Mouse (Mus musculus): ENCODE measurements at regions not wholly inside any gene's neighbourhood (a gene's known extent, or its start where the extent isn't known, plus 50 kb on each side); places are given as distances from the start of the nearest gene placed in this dataset.

DNA sequence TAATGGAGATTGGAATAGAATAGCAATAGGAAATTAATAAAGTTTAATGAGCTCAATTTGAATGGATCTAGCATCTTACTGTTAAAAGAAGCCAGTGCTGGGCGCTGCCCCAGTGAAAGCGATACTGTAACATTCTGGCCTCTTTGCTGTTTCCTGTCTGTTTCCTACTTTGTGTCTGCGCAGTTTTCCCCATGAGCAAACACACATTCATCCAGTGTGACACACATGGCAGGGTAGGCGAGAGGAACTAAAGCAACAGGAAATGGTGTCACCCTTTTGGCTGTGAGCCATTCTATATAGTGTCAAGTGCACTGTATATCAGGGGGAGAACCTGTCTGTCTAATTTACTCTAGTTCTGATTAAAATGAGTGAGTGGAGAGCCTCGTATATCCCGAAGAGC is 366.2 kb downstream of the Foxo1 start:
- no peak for DNase-seq

DNA sequence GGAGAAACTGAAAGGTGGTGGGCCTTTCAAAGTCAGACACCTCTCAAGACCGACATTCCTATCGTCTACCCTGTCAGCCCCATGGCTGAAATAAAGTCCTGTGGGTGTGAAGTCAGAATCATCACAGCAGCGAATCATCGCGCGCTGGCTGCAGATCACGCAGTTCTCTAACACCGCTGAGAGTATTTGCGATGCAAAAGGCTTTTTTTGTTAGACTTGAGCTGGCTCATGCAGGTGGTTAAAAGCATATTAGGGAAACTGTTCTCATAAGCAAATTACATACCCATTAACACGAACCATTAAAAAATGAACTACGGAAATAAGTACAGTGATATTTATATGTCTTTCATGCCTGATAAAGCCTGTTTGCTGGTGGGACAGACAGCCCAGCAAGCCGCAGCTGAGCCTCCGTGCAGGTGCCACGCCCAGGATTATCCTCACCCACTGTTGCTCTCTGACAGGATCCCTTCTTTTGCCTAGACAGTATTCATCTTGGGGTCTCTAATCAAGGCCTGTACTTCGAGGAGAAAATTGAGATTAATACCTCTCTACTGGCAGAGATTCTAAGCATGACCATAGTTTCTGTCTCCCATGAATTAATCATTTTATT is 365.5 kb downstream of the Foxo1 start:
- no peak for DNase-seq

DNA sequence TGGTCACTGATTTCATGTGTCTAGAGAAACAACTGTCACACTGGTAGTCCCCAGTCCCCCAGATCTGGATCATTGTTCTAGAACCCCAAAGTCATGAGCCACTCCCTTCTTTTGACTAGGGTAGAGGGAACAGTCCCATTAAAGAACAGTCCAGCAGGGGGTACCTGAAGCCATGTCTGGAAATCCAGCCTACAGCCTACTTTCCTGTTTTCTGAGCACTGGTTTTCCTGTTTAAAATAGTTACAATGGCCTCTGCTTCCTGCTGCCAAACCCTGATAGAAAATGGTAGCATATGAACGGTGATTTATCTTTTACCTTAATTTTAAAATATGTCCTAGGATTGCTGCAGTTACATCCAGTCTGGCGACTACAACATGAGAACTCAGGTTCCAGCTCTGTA is 364.5 kb downstream of the Foxo1 start:
- no peak for DNase-seq

- no peak for DNase-seq
These were observed 362.1 kb downstream of the Foxo1 start for GRCm38 (mm10) chr3:52630209-52630608.

DNA sequence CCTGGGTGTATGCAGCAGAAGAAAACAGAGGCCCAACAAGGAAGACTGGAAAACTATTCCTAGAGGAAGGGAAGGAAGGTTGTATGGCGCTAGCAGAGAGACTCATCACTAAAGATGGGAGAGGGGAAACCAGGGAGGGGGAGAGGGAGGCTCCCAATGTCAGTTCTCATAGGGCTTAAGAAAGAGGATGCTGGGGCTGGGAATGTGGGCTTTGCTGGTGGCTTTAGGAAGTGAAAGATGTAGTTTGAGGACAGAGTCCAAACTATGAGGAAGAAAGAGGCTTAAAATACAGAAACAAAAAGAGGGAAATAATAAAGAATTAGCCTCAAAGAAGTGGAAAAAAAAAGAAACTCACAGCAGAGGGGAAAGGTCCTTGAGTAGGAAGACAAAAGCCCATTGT is 357.0 kb downstream of the Foxo1 start:
- DNase-seq, result no peak

GRCm38 (mm10) chr3:52622530-52622929 is 354.4 kb downstream of the Foxo1 start:
- no peak for DNase-seq

DNA sequence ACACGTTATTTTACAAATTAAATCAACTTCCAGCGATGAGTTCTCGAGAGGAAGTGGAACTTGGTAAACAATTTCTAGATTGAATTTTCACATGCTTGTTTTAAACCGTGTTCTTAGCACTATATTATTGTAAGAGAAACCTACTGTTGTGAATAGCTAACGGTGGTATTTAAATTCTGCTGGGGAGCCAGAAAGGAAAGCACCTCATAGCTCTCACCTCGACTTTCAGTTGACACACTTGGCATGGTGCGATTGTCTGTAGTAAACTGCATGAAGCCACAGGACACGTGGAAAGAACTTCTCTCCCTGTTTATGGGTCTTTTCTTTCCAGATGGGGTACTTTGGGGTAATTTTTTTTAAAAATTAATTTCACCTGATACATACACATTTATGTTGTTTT is 353.8 kb downstream of the Foxo1 start:
- no peak for DNase-seq

DNA sequence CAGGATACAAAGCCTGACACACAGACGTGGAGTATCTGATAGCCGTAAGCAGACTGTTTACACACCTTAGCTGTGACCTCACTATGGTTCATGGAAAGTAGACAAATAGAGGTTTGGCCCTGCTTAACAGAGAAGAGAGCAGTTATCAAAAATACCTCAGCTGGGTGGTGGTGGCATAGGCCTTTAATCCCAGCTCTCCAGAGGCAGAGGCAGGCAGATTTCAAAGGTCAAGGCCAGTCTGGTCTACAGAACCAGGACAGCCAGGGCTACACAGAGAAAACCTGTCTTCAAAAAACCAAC is 350.7 kb downstream of the Foxo1 start:
- no peak for DNase-seq

DNA sequence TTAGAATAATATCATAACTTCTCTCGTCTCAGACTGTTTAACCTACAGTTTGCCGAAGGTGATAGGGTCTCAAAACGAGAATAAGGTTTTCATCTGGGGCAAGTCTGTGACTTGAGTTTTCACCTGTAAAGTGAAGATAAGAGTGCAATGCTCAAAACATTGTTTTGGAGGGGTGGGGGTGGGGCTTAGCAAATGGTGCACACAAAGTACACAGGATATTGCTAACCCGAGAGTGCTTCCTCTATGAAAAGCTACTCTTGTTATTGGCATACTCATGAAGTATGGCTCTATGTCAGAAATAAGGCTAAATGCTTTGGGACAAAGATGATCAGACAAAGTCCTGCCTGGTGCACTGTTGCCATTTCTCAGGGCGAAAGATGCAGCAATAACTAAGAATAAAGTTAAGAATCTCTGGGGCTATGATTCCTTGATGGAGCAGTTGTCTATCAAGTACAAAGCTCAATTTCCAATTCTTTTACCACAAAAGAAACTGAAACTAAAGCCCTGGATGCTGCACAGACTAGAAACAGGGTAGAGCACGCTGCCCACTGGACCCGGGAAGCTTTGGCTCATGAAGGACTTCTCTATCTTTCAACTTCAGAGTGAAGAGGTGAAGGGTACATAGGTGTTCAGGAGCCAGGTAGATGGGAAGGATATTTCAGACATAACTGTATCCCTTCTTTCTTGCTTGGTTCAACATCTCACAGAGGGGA is 350.2 kb downstream of the Foxo1 start:
- DNase-seq, result no peak

DNA sequence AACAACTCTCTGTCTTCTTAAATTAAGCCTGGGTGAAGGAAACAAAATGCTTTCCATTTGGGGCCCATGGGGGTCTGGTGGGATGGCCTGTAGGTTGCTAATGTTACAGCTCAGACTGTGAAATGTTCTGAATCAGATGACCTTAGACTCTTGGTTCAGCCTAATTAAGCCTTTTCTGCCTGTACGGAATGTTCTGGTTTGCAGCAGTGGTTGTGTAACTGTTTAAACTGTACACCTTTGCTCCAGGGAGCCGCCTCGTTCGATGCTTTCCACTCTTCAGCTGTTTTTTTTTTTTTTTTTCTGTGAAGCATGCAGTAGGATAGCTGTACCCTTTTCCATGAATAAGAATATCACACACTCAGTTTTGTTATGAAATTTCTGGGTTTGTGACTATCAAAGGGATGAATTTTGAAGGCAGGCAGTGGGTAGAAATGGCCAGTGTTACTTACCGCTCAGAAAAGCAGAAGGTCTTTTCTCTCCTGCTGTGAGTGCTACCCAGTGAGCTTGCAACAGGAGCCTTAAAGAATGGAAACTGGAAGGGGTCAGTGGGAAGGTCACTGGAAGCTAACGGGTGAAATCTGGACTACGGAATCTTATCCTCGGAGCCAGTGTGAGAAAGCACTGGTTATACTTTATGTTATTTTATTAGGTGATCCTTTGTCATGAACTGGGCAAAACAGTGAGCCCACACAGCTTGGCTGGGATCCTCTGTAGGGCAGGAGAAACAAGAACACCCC is 349.4 kb downstream of the Foxo1 start:
- DNase-seq, result no peak

DNA sequence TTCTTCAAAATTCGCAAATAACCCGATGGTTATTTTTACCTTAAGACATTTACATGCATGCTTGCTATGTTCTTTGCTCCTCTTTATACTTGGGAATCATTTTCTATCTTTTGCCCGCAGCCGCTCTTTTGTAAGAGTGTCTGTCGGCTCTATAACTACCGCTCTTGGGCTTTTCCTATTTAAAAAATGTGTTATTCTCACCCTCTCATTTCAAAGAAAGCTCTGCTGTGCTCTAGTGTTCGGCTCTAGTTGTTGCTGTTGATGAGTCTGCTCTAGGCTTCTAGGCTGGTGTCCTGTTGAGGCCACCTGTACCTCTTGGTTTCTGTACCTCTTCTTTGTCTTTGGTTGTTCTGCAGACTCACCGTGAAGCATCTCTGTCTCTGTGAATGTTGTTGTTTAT is 343.7 kb downstream of the Foxo1 start:
- DNase-seq, result no peak

GRCm38 (mm10) chr3:52610466-52610865 is 342.3 kb downstream of the Foxo1 start:
- DNase-seq, result no peak

GRCm38 (mm10) chr3:52608086-52608426 is 339.9 kb downstream of the Foxo1 start:
- DNase-seq, result no peak

DNA sequence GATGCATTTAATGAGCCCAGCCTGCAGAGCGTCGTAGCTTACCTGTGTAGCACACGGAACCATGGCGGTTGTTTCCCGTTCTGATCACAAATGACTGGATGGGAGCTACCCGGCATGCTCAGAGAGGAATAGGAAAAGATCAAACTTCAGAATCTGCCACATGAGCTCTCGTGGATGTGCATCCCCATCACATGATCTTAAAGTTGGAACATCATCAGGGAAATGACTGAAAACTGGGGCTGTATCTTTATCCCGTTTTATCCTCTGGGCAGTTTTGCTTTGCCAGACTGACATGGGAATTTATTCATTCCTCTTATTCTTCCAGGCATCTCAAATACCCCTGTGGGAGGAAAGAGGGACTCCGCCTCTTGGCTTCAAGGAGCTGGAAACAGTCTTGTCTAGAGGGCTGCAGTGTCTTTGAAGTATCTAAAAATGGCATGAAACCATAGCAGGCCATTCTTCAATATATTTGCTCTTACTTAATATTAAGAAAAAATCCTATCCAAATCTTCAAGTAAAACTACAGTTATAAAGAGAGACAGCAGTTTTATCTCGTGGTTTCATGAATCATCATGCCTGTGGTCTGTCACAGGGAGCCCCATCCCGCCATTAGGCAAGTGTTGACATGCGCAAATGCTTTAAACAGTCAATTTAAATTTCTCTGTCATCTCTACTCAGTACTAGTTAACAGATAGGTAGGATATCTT is 339.4 kb downstream of the Foxo1 start:
- no peak for DNase-seq

DNA sequence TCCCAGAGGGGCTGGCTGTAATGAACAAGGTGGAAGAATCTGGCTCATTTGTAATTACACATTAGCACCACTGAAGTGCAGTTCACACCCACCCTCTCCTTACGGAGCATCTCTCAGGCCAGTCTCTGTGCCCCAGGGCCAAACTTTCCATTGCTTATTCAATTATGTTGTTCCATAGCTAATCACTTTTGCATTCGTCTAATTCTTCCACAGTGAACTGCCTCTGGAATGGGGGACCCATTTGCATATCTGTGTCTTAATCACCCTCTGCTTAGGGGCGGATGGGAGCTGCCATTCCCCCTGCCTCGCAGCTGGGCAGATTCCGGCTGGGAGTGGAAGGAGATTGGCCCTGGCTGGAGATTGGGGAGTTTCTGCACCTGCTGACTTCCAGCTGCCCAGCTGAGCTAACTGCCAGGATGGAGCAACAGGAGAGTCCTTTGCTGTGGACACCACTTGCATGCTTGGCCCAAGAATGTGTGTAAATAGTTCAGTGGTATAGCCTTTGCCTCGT is 337.2 kb downstream of the Foxo1 start:
- DNase-seq, result no peak

- no peak for DNase-seq
These were observed 335.1 kb downstream of the Foxo1 start for GRCm38 (mm10) chr3:52603244-52603704.

DNA sequence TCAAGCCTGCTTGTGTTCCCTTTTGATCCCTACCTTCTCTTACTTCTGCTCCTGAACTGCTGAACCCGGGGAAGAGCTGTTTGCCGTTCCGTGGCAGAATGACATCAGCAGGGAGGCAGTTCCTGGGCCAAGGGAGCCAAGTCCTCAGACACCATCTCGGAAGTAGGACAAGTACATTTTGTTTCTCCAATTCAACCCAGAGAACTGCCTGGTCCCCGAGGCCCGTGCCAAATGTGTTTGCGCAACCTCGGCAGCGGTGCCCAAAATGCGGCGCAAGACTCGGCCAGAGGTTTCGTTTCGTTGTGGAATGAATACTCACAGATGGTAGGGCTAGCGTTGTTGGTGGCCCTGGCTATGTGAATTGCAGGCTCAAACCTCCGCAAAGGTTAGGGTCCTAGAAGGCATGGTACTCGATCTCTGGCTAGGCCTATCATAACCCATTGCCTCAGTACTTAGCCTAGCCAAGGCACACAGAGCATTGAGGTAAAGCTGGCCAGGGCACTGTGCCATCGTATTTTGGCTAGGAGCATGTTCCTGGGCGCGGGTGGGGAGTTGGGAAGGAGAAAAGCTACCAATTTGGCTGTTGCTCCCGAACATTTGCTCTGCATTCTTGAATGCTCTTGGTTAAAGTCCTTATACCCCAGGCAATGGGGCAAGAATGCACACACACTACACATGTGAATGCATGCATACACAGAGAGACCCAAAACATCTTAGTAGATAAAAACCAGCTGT is 333.0 kb downstream of the Foxo1 start:
- peak; percentile 81 to 87 for DNase-seq

DNA sequence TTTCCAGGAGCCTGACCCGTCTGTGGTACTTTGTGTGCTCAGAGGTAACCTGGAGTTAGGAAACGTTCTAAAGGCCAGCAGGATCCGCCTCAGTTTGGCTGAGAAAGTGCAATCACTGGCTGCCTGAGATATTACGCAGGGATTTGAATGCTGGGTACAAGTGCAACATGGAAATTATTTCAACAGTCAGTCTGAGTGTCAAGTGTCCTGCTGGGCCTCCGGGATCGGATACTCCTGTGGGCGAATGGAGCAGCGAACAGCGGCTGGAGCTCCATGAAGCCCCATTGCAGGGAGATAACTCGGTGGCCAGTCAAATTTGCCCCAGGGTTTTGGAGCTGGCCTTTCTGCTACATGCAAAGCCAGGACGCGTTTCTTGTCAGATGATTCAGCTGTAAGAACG is 332.4 kb downstream of the Foxo1 start:
- peak; percentile 52 to 78 for DNase-seq

DNA sequence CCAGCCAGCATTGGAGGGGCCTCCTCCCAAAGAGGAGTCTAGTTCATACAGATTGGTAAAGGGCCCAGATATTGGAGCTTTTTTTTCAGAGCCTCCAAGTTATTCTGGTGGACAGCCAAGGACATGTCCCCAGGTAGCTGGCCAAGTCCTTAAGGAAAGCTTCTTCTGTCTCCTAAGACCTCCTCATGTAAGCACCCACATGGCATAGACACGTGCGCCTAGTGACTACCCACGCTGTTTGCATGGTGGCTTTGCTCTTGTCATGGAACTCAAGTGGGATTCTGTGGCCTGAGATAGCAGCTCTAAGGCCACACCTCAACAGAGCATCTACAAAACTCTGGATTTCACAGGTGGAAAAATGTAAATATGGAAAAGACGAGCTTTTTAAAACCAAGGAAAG is 332.0 kb downstream of the Foxo1 start:
- DNase-seq, result peak; percentile 18 to 51

DNA sequence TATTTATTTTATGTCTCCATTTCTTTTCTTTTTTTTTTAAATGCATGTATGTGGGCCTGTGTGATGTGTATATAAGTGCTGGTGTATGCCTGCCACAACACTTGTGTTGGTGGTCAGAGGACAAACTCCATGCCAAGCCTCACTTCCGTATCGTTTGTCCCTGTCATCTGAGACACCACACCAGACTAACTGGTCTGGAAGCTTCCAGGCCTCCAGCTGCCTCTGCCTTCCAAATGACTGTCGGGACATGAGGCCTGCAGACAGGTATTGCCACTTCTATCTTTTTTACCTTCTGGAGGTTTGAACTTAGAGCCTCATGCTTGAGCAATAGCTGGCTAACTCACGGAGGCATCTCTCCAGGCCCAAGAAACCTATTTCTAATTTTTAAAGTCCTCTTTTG is 318.3 kb downstream of the Foxo1 start:
- no peak for DNase-seq

GRCm38 (mm10) chr3:52579917-52580316 is 311.8 kb downstream of the Foxo1 start:
- no peak for DNase-seq

- DNase-seq, result no peak
These were observed 311.0 kb downstream of the Foxo1 start for GRCm38 (mm10) chr3:52579096-52579495.

Measured in cerebellum, postnatal 36 days (tissue).